Mouse (Mus musculus) retina, embryonic 14.5 days (tissue): ENCODE measurements around the gene Asb1.

Experiments
- DNase-seq: peaks from one replicate; pipeline ENCODE4 v3.0.0-alpha.2; 2015; ENCODE audit warnings: low spot score

Gene Asb1

DNA sequence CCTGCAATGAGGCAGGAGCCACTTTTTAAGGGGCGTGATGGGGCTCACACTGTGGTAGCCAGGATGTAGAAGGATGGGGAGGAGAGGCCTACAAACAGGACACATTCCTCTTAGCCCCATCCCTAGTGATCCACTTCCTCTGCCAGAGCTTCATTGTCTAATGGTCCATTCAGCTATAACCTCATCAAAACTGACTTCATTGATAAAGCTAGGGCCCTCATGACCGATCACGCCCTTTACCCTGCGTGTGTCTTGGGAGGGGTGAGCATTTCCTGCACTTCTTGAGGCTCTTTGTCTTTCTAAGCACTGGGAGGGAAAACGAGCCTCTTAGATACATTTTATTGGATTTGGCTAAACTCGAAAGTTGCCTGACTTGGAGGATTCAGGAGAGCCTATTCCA, 66.8 kb downstream of the Asb1 start:
- no peak for DNase-seq
